Mouse (Mus musculus) intestine, embryonic 14.5 days (tissue): ENCODE measurements around the gene Rasgef1b. TPM values are rescaled to one million over a fixed set of nuclear protein-coding genes. Genes with fewer than 3 reads are reported as not detected.

Source experiments
- ATAC-seq: fragments of 200-750 bp; cut with Nextera tagmentation; replicated peaks from 2 replicates; pipeline ENCODE4 v1.8.0; 2017; ENCODE audit warnings: low read depth, moderate number of reproducible peaks, moderate TSS enrichment, moderate library complexity; ENCODE audit not compliant: low FRiP score, low TSS enrichment
- DNase-seq: peaks from one replicate; pipeline ENCODE4 v3.0.0-alpha.2; 2018; ENCODE audit warnings: low spot score
- H3K27ac ChIP-seq: fragments of 300-500 bp; sonication (generic); 2 replicates; pipeline ENCODE4 v1.5.1; 2014; ENCODE audit warnings: low read depth, mild to moderate bottlenecking, control low read depth
- H3K27me3 ChIP-seq: fragments of 300-500 bp; sonication (generic); replicated peaks from 2 replicates; pipeline ENCODE4 v1.6.1; 2014; ENCODE audit warnings: low read length, control low read depth; ENCODE audit not compliant: control insufficient read depth, insufficient read depth
- H3K36me3 ChIP-seq: fragments of 300-500 bp; sonication (generic); 2 replicates; pipeline ENCODE4 v1.6.1; 2014; ENCODE audit warnings: low read length, control low read depth; ENCODE audit not compliant: control insufficient read depth, insufficient read depth
- H3K4me1 ChIP-seq: fragments of 300-500 bp; sonication (generic); replicated peaks from 2 replicates; pipeline ENCODE4 v1.6.1; 2014; ENCODE audit warnings: low read length, control low read depth, mixed read lengths; ENCODE audit not compliant: control insufficient read depth, insufficient read depth
- H3K4me2 ChIP-seq: fragments of 300-500 bp; sonication (generic); 2 replicates; pipeline ENCODE4 v1.6.1; 2014; ENCODE audit warnings: low read length
- H3K4me3 ChIP-seq: fragments of 300-500 bp; sonication (generic); 2 replicates; pipeline ENCODE4 v1.5.1; 2014; ENCODE audit warnings: low read depth, low read length, control low read depth, mixed read lengths
- H3K9ac ChIP-seq: fragments of 300-500 bp; sonication (generic); 2 replicates; pipeline ENCODE4 v1.6.1; 2014; ENCODE audit warnings: mild to moderate bottlenecking, low read length
- H3K9me3 ChIP-seq: fragments of 300-500 bp; sonication (generic); 2 replicates; pipeline ENCODE4 v1.6.1; 2016; ENCODE audit warnings: low read length, control low read depth; ENCODE audit not compliant: control insufficient read depth
- WGBS: fragments of 180-500 bp; shearing (Covaris S2); extraction: QIAGEN DNeasy Blood & Tissue Kit; methylation state at CpG from one replicate; pipeline ENCODE4 v1.1.7; 2014; 5-methylcytosine and 5-hydroxymethylcytosine counted together
- polyA plus RNA-seq: library from polyadenylated mRNA; unstranded; fragments of >200 nt; fragmentation: Nextera tagmentation; extraction: Ambion mirVana; gene quantifications from 2 replicates; pipeline ENCODE4 v1.2.1, GENCODE M21; 2014

The Rasgef1b gene
- polyA plus RNA-seq, 1 experiment from 2014 or later: 13.0 TPM

DNA sequence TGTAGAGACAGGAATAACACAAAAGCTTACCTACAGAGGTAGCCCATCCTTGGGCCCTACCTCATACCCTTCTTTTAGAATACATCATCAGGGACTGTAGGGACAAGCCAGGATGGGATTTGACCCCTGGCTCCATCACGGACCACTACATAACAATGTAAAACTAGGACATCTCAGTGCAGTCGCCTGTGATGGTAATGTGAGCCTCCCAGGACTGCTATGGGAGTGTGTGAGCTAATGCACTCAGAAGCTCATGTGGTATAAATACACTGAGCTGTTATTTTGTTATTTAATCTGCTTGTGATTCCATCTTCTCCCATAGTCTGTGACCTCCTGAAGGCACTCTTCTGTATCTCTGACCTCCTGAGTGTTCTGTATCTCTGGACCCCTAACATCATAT, 432.5 kb downstream of the Rasgef1b start:
- DNase-seq (no peak), ATAC-seq (no peak)
- Histone ChIP-seq H3K4me1 (no peaks in the 10 kb centered on the region), H3K27ac (no peak overlapping the region), H3K9ac (no peak overlapping the region), H3K27me3 (no peaks in the 10 kb centered on the region), H3K4me2 (no peak overlapping the region), H3K9me3 (no peaks in the 10 kb centered on the region), H3K4me3 (no peak overlapping the region), H3K36me3 (no peaks in the 10 kb centered on the region)
- 88% methylated on average over 2 of the region's 2 CpGs for WGBS

DNA sequence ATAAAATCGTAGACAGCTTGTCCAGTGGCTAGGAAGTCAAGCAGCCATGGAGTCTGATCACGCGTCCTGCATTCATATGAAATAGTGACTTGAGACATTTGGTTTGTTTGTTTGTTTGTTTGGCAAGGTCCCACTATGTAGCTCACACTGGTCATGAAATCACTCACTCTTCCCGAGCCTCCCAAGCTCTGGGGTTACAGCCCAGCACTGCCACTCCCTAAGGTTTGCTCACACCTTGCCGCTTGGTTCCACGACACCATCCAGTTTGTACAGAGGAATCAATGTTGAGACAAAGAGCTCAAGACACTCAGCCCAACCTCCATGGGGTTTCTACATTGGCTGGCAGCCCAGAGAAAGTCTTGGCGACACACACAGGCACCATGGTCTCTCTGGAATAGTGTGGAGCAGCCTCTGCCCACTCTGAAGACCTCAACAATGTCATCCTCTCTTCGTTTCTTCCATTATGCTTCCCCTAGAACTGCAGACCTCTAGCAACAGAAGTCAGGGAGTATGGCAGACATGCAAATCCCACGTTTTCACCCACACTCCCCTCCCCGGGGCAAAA, 436.5 kb downstream of the Rasgef1b start:
- DNase-seq: no peak
- 76% methylated on average over 10 of the region's 10 CpGs for WGBS
- H3K4me1 ChIP-seq: no peaks in the 10 kb centered on the region
- no peaks in the 10 kb centered on the region for H3K36me3 ChIP-seq
- ATAC-seq: 0 out of 2 replicates have a peak, but pooled peaks have one; percentile 60
- no peaks in the 10 kb centered on the region for H3K9me3 ChIP-seq
- H3K4me3 ChIP-seq: no peak overlapping the region
- H3K4me2 ChIP-seq: no peak overlapping the region
- no peak overlapping the region for H3K9ac ChIP-seq
- H3K27me3 ChIP-seq: no peaks in the 10 kb centered on the region
- no peak overlapping the region for H3K27ac ChIP-seq

DNA sequence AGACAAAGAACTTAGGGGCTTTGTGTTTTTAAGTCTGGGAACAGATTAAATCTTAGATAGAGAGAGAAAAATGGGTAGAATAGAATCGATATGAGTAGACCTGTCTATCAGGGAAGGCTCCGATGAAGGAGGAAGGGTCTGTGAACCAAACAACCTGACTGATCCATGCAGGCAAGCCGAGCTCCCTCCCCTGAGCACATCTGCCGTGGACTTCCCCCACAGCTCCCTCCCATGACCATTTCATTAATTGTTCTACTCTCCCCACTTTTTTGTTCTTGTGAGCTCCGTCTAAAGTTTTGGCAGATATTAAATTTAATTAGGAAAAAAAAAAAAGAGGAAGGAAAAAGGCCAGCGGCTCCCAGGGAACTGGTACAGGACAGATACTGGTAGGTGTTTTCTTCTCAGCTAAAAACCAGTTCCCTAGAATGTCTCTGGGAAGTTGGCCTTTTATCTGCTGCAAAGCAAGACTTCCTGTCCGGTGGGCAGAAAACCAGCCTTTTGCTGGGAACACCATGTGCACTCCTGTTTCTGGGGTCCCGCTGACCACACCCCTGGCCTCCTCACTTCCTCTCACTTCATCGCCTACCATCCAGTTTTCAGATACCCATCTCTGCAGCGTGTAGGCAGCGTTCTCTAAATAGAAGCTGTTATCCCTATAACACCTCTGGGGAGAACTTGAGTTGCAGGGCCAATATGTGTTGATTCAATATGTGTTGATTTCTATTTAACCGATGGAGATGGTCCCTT, 437.6 kb downstream of the Rasgef1b start:
- no peaks in the 10 kb centered on the region for H3K36me3 ChIP-seq
- ATAC-seq (no peak), DNase-seq (no peak)
- no peaks in the 10 kb centered on the region for H3K9me3 ChIP-seq
- H3K9ac ChIP-seq: no peak overlapping the region
- H3K27ac ChIP-seq: no peak overlapping the region
- WGBS: 74% methylated on average over 12 of the region's 12 CpGs
- H3K4me2 ChIP-seq: no peak overlapping the region
- no peaks in the 10 kb centered on the region for H3K27me3 ChIP-seq
- H3K4me3 ChIP-seq: no peak overlapping the region
- H3K4me1 ChIP-seq: no peaks in the 10 kb centered on the region

GRCm38 (mm10) chr5:99288262-99288661, 440.6 kb downstream of the Rasgef1b start:
- Histone ChIP-seq H3K9me3 (no peaks in the 10 kb centered on the region), H3K9ac (no peak overlapping the region), H3K36me3 (no peaks in the 10 kb centered on the region), H3K4me3 (no peak overlapping the region), H3K4me1 (no peaks in the 10 kb centered on the region), H3K4me2 (no peak overlapping the region), H3K27me3 (no peaks in the 10 kb centered on the region), H3K27ac (no peak overlapping the region)
- DNase-seq: no peak
- no peak for ATAC-seq
- WGBS: 85% methylated on average over 4 of the region's 4 CpGs

GRCm38 (mm10) chr5:99287647-99288185, 441.1 kb downstream of the Rasgef1b start:
- Histone ChIP-seq H3K36me3 (no peaks in the 10 kb centered on the region), H3K4me3 (no peak overlapping the region), H3K27me3 (no peaks in the 10 kb centered on the region), H3K9ac (no peak overlapping the region), H3K4me2 (no peak overlapping the region), H3K9me3 (no peaks in the 10 kb centered on the region), H3K4me1 (no peaks in the 10 kb centered on the region), H3K27ac (no peak overlapping the region)
- DNase-seq (no peak), ATAC-seq (no peak)
- 85% methylated on average over 6 of the region's 6 CpGs for WGBS

DNA sequence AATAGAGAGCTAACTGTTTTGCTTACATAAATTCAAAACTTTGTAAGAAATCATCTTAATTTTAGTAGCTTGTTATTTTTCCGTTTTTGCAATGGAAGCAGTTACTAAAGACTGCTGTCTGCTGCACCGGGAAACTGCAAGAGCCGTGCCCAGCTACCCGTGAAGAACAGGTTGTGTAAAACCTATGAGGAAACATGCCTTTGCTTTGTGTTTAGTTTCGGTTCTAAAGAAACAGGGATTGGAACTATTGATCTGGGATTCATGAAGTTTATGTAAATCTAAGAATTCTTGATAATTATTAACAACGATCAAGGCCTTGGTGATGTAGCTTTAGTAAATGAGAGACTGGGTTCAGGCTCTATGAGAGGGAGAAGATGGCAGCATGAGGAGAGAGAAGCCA, 442.3 kb downstream of the Rasgef1b start:
- no peak for DNase-seq
- Histone ChIP-seq H3K27me3 (no peaks in the 10 kb centered on the region), H3K9ac (no peak overlapping the region), H3K4me3 (no peak overlapping the region), H3K27ac (no peak overlapping the region), H3K9me3 (no peaks in the 10 kb centered on the region), H3K36me3 (no peaks in the 10 kb centered on the region), H3K4me2 (no peak overlapping the region), H3K4me1 (no peaks in the 10 kb centered on the region)
- 85% methylated on average over 6 of the region's 6 CpGs for whole genome bisulfite sequencing
- ATAC-seq: no peak

DNA sequence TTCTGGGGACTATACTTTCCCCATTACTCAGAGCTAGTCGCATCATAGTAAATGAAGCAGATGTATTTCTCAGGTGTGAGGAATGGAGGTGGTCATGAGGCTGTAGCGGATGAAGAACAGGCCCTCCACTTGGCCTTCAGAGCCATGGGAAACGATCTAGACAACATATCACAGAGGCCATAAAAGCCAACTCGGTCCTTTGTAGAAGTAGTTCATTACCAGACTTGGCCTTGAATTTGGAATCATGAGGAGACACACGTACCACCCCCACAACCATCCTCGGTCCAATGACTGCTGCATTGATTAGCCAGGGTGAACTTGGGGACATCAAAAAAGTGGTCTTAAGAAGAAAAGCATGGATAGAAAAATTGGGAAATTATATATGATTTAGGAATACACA, 442.8 kb downstream of the Rasgef1b start:
- no peak overlapping the region for H3K4me2 ChIP-seq
- H3K36me3 ChIP-seq: no peaks in the 10 kb centered on the region
- 81% methylated on average over 6 of the region's 6 CpGs for WGBS
- no peaks in the 10 kb centered on the region for H3K4me1 ChIP-seq
- no peak overlapping the region for H3K4me3 ChIP-seq
- no peak for DNase-seq
- no peak overlapping the region for H3K27ac ChIP-seq
- H3K9me3 ChIP-seq: no peaks in the 10 kb centered on the region
- ATAC-seq: no peak
- H3K27me3 ChIP-seq: no peaks in the 10 kb centered on the region
- H3K9ac ChIP-seq: no peak overlapping the region

GRCm38 (mm10) chr5:99284369-99284768, 444.5 kb downstream of the Rasgef1b start:
- H3K27ac ChIP-seq: no peak overlapping the region
- H3K27me3 ChIP-seq: no peaks in the 10 kb centered on the region
- 76% methylated on average over 7 of the region's 7 CpGs for WGBS
- DNase-seq (no peak), ATAC-seq (no peak)
- H3K4me3 ChIP-seq: no peak overlapping the region
- no peaks in the 10 kb centered on the region for H3K4me1 ChIP-seq
- H3K4me2 ChIP-seq: no peak overlapping the region
- H3K9ac ChIP-seq: no peak overlapping the region
- no peaks in the 10 kb centered on the region for H3K9me3 ChIP-seq
- no peaks in the 10 kb centered on the region for H3K36me3 ChIP-seq

DNA sequence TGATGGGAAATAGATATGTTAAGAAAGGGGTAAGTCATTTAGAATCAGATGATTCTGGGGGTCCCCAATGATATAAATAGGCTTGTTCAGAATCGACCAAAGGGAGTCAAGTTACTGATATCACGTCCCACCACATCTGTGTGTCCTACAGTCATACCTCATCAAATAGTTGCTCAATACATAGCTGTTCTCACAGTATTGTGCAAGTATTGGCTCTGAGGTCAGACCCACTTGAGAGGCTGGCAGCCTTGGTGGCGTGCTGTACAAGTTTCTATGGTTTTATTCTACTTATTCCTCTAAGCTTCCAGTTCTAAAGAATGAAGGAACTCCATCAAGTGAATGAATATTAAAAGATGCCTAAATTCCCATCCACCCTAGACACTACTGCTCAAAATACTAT, 445.2 kb downstream of the Rasgef1b start:
- ATAC-seq (no peak), DNase-seq (no peak)
- Histone ChIP-seq H3K27me3 (no peaks in the 10 kb centered on the region), H3K4me1 (0 out of 2 replicates have a peak, but pooled peaks cover 6% of the 10 kb centered on the region), H3K9ac (no peak overlapping the region), H3K4me2 (no peak overlapping the region), H3K9me3 (no peaks in the 10 kb centered on the region), H3K4me3 (no peak overlapping the region), H3K36me3 (no peaks in the 10 kb centered on the region), H3K27ac (no peak overlapping the region)
- 88% methylated on average over 3 of the region's 3 CpGs for WGBS
